Mouse (Mus musculus) gonadal fat pad, adult 2 months (tissue): ENCODE results near the gene Papola. TPM values are rescaled to one million over a fixed set of nuclear protein-coding genes. Genes with fewer than 3 reads are reported as not detected.

Source experiments
- DNase-seq: peaks from one replicate; pipeline ENCODE4 v3.0.0-alpha.2; 2012; ENCODE audit warnings: low read depth
- polyA plus RNA-seq: library from polyadenylated mRNA; depleted of rRNA; stranded (reverse); fragments of >200 nt; gene quantifications from 2 replicates; pipeline ENCODE4 v1.2.3, GENCODE M21; 2012; rRNA removed

Gene Papola
- polyA plus RNA-seq: 46.4 and 53.4 TPM in 2 replicates

GRCm38 (mm10) chr12:105784196-105784999 is at the start of gene Papola:
Gene Papola, plus strand, starts transcription at chr12:105784694.
- DNase-seq: no peak

- DNase-seq: no peak
Observed at GRCm38 (mm10) chr12:105735226-105735888, 49.1 kb upstream of the Papola start.

DNA sequence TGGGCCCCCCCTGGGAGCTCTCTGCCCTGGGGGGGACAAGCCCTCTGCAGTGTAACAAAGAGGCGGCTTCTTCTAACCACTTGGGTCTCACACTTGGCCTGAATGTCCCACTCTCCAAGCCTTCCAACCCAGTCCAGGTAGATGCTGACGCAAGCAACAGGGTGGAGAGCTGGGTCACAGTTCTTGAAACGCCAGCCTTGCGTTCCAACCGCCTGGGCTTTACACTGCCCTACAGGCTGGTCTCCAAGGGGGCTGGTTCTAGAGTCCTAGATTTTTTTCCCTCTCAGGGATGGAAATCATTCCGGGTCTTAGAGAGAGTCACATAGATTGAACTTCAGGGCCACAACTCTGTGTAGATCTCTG is 48.6 kb upstream of the Papola start:
- DNase-seq: no peak

DNA sequence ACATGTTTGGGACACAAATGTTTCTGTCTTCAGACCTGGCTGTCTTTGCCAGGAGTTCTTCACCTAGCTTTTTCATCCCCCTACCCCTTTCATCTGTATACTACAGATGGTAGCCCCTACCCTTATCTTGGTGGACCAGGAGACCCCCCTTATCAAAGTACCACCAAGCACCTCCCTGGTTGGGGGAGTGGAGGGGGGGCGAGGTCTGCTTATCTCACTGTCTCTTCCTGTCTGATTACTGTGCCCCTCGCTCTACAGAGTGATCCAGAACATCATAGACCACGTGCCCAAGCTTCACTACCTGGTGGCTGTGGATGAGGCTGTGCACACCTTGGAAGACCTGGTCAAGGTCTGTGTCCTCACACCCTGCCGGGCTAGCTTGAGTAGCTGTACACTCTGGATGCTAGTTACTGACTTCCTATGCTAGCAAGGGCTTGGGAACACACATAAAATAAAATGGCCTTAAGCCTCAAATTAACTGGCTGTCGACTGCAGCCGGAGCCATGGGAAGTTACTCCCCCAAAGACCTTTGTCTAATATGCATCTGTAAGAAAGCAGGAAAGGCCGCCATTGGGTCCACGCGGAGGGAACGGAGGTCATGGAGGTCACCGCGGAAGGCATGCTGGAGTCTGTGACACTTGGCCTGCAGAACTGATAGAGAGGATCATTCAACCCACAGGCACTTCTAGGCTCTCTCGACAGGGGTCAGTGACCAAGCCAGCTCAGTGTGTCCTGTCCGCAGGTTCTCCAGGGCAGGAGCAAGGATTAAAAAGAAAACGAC is 46.0 kb upstream of the Papola start:
- DNase-seq: no peak

GRCm38 (mm10) chr12:105739656-105740055 is 44.8 kb upstream of the Papola start:
- DNase-seq: no peak

- DNase-seq: no peak
Observed at GRCm38 (mm10) chr12:105748114-105748513, 36.4 kb upstream of the Papola start.

- no peak for DNase-seq
Observed at GRCm38 (mm10) chr12:105753813-105754212, 30.7 kb upstream of the Papola start.

GRCm38 (mm10) chr12:105757816-105758497 is 26.5 kb upstream of the Papola start:
- no peak for DNase-seq

DNA sequence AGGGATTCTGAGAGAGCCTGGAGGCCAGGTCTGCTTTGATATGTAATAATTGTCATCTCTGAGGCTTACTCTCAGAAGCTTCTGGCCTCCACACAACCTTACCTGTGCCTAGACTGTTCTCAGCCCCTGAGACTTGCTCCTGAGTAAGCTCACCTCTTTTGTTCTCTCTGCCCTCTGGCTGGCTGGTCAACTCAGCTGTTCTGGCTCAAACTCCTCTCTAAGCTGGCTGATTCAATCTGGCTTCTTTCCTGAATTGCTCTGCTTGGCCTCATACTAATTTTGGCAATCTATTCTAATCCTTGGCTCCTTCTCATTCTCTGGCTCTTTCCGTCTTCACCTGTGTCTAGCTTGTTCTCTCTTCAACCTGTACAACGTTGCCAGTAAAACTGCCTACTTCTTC is 25.6 kb upstream of the Papola start:
- DNase-seq: peak; percentile 37

DNA sequence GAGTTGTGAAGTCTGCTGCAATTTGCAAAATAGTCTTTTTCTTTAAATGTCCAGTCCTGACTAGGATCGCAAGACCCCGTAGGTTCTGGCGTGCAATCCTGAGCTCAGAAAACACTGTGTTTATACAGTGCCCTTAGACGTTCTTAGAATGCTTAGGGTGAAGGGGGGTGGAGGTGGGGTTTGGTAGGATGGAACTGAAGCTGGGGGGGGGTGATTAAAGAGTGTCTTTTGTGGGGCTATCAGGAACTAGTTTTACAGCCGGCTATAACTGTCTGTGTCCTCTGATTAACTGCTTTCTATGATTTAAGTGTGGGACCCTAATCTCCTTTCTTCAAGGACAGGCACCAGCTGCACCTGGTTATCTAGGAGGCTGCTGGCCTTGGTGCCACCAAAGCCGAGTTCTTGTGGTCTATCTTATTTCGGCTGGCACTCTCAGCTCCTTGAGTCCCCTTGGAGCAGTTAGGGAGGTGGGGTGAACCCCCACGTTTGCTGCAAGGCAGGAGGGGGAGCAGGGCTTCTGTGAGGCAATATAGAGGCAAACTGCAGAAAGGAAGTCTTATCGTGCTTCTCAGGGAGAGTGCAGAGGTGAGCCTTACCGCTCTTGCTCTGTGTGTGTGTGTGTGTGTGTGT is 24.5 kb upstream of the Papola start:
- DNase-seq: no peak

- DNase-seq: no peak
Observed at GRCm38 (mm10) chr12:105761171-105761570, 23.3 kb upstream of the Papola start.

DNA sequence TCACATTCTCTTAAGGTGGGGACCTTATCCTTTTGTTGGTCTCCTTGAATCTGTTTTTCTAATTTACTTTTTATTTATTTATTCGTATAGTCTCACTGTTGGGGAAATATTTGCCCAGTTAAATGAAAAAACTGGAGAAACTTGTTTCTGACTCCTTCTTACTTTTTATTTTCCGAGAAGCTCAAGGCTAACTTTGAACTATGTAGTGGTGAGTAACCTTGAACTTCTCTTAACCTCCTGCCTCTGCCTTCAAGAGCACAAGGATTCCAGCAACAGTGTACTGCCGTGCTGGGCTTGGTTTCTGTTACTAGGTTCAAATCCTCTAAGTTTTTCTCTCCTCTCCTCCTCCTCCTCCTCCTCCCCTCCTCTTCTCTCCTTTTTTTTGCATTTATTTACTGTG is 22.9 kb upstream of the Papola start:
- DNase-seq: no peak

GRCm38 (mm10) chr12:105769700-105770099 is 14.8 kb upstream of the Papola start:
- DNase-seq: no peak

GRCm38 (mm10) chr12:105774871-105775270 is 9.6 kb upstream of the Papola start:
- DNase-seq: no peak

- DNase-seq: no peak
Observed at GRCm38 (mm10) chr12:105777651-105778050, 6.8 kb upstream of the Papola start.

GRCm38 (mm10) chr12:105785000-105785774 is 693 bp downstream of the Papola start:
- no peak for DNase-seq

- no peak for DNase-seq
Observed at GRCm38 (mm10) chr12:105786113-105786512, 1.6 kb downstream of the Papola start.

- DNase-seq: no peak
Observed at GRCm38 (mm10) chr12:105787626-105788025, 3.1 kb downstream of the Papola start.

GRCm38 (mm10) chr12:105789885-105790284 is 5.4 kb downstream of the Papola start:
- no peak for DNase-seq

DNA sequence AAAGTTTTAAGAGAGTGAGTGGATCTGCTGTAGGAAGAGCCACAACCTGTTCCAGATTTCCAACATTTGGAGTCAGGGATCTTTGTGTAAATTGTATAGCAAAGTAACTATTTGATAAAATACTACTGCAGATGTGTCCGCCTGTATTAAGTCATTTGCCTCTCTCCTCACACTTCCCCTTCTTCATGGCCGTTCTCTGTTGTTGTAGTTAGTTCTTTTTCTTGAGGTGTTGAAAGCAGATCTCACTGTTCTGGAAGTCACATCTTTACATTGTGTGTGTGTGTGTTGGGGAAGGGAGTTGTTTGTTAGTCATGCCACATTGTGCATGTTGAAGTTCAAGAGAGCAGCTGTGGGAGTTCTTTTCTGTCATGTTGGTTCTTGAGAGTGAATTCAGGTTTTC is 10.4 kb downstream of the Papola start:
- no peak for DNase-seq

GRCm38 (mm10) chr12:105798001-105798400 is 13.5 kb downstream of the Papola start:
- DNase-seq: no peak
